ENCODE assay signal across 10 mouse cellular contexts in genomic region chr3:35088241-35089080, GRCm38 (mm10).
A peak's percentile ranks its signal among the peaks of the same experiment; 100 is the strongest.
DNase-seq lines count a peak whose midpoint lies in the region; ATAC-seq and TF ChIP-seq lines count a peak whose summit lies in the region.
"Had no signal": no experiment of that assay in that cellular context is flagged by ENCODE, and none has a peak within 500 bp of the region (broad histone marks: within the 10 kb centered on the region; RNA-seq: fewer than 3 reads in every experiment).

No protein-coding gene starts in this region.

- no peak for TF ChIP-seq CTCF in lung, embryonic 14.5 days (IDR thresholded peaks at IDR 0.05; ENCODE audit: low read depth)
- no peak for TF ChIP-seq CTCF in thymus, adult 2 months (IDR thresholded peaks at IDR 0.05; ENCODE audit: borderline replicate concordance, control insufficient read depth, extremely low read depth, insufficient read depth, low read length, poor library complexity)

- peak; percentile 12 for DNase-seq in lung, embryonic 14.5 days
- no peak for DNase-seq in lung, postnatal 25 days (ENCODE audit: low spot score)
- DNase-seq in left cerebral cortex, adult 9 months (ENCODE audit: low spot score in 2 of 2): peak; percentile 25 to 59
- peak; percentile 57 for DNase-seq in right cerebral cortex, adult 18-20 months
- DNase-seq in thymus, adult 2 months: no peak
- DNase-seq: liver, embryonic 13.5 days had no signal

- H3K9ac ChIP-seq in lung, embryonic 14.5 days: no peak overlapping the region
- no peak overlapping the region for H3K9ac ChIP-seq in intestine, embryonic 16.5 days (ENCODE audit: low read depth, low read length)
- H3K9ac ChIP-seq: liver, embryonic 13.5 days had no signal

- ATAC-seq in lung, embryonic 14.5 days (ENCODE audit: insufficient read depth): no peak
- peak; percentile 65 for ATAC-seq in frontal cortex, adult (ENCODE audit: low TSS enrichment)
- no peak for ATAC-seq in monocyte, adult 5-6 weeks (replicated peaks; ENCODE audit: insufficient number of reproducible peaks, low FRiP score, low TSS enrichment, poor library complexity, severe bottlenecking)
- ATAC-seq in intestine, embryonic 16.5 days: no peak

- H3K4me2 ChIP-seq in lung, embryonic 14.5 days: no peak overlapping the region
- H3K4me2 ChIP-seq in intestine, embryonic 16.5 days (ENCODE audit: low read depth, low read length): no peak overlapping the region
- H3K4me2 ChIP-seq: liver, embryonic 13.5 days had no signal

- WGBS in lung, embryonic 14.5 days: 44% methylated on average over 19 of the region's 19 CpGs
- WGBS in intestine, embryonic 16.5 days: 57% methylated on average over 19 of the region's 19 CpGs
- WGBS in thymus, adult 2 months: 92% methylated on average over 19 of the region's 19 CpGs

- no peaks in the 10 kb centered on the region for H3K9me3 ChIP-seq in lung, embryonic 14.5 days (ENCODE audit: low read depth, low read length)
- H3K9me3 ChIP-seq in intestine, embryonic 16.5 days (ENCODE audit: control insufficient read depth, low read length): no peaks in the 10 kb centered on the region
- H3K9me3 ChIP-seq: liver, embryonic 13.5 days had no signal

- no peak for TF ChIP-seq POLR2A in thymus, adult 2 months (IDR thresholded peaks at IDR 0.05; ENCODE audit: control insufficient read depth, extremely low read depth, insufficient read depth, low read length, poor library complexity)

- H3K36me3 ChIP-seq in lung, embryonic 14.5 days (ENCODE audit: insufficient read depth): no peaks in the 10 kb centered on the region
- H3K36me3 ChIP-seq in intestine, embryonic 16.5 days (ENCODE audit: control insufficient read depth, insufficient read depth, low read length): no peaks in the 10 kb centered on the region
- no peaks in the 10 kb centered on the region for H3K36me3 ChIP-seq in thymus, adult 2 months (ENCODE audit: control insufficient read depth, insufficient read depth, low read length)
- H3K36me3 ChIP-seq: liver, embryonic 13.5 days had no signal

- no peaks in the 10 kb centered on the region for H3K4me1 ChIP-seq in lung, embryonic 14.5 days (ENCODE audit: insufficient read depth)
- H3K4me1 ChIP-seq in intestine, embryonic 16.5 days (ENCODE audit: control insufficient read depth, insufficient read depth, low read length): no peaks in the 10 kb centered on the region
- no peaks in the 10 kb centered on the region for H3K4me1 ChIP-seq in thymus, adult 2 months (replicated peaks; ENCODE audit: control insufficient read depth, insufficient read depth, low read length)
- H3K4me1 ChIP-seq: liver, embryonic 13.5 days had no signal

- no peaks in the 10 kb centered on the region for H3K27me3 ChIP-seq in lung, embryonic 14.5 days (ENCODE audit: insufficient read depth, low read length)
- no peaks in the 10 kb centered on the region for H3K27me3 ChIP-seq in intestine, embryonic 16.5 days (replicated peaks; ENCODE audit: control insufficient read depth, insufficient read depth, low read length)
- no peaks in the 10 kb centered on the region for H3K27me3 ChIP-seq in thymus, adult 2 months (ENCODE audit: control insufficient read depth, insufficient read depth, low read length)
- H3K27me3 ChIP-seq: liver, embryonic 13.5 days had no signal

- no peak overlapping the region for H3K4me3 ChIP-seq in lung, embryonic 14.5 days (ENCODE audit: low read depth, low read length)
- no peak overlapping the region for H3K4me3 ChIP-seq in intestine, embryonic 16.5 days (ENCODE audit: low read length)
- H3K4me3 ChIP-seq in thymus, adult 2 months (ENCODE audit: control insufficient read depth, insufficient read depth, low read length): no peak overlapping the region
- H3K4me3 ChIP-seq: erythroblast, embryonic 14.5 days; liver, embryonic 13.5 days had no signal

- no peak overlapping the region for H3K27ac ChIP-seq in lung, embryonic 14.5 days (ENCODE audit: low read depth)
- no peak overlapping the region for H3K27ac ChIP-seq in intestine, embryonic 16.5 days (ENCODE audit: low read length)
- H3K27ac ChIP-seq in thymus, adult 2 months (ENCODE audit: control insufficient read depth, insufficient read depth, low read length): no peak overlapping the region
- H3K27ac ChIP-seq: liver, embryonic 13.5 days had no signal

Comparison
In these comparisons a context has a peak if more than half of its experiments do, and no peak if none do; other contexts are left out.
1. DNase-seq: peak in lung, embryonic 14.5 days (single experiment), left cerebral cortex, adult 9 months (2 of 2) and right cerebral cortex, adult 18-20 months (single experiment); none in lung, postnatal 25 days (single experiment) and thymus, adult 2 months (single experiment).